Mouse (Mus musculus): Measurements from ENCODE around the gene Defb33.

Gene Defb33

DNA sequence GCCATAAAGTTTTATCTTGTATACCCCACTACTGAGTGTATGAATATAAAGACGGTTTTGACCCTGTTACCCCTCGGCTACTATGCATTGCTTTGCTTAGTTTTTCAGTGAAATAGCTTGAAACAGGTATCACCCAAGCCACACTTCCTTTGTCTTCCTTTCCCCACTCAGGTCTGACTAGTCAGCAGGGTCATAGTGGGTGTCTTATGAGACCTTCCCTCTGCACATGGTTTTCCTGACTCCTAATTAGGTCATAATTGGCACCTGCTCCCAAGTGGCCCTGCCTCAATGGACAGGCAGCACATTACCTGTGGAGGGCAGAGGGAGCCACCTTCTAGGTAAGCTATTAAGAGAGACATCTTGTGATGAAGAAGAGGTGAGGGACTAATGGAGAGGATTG, at the start of gene Defb33:
Gene Defb33, plus strand, starts transcription at position 301 of the 400 bp plus-strand sequence.
- DNase-seq (ENCODE audit: low spot score in 2 of 2): no peak

DNA sequence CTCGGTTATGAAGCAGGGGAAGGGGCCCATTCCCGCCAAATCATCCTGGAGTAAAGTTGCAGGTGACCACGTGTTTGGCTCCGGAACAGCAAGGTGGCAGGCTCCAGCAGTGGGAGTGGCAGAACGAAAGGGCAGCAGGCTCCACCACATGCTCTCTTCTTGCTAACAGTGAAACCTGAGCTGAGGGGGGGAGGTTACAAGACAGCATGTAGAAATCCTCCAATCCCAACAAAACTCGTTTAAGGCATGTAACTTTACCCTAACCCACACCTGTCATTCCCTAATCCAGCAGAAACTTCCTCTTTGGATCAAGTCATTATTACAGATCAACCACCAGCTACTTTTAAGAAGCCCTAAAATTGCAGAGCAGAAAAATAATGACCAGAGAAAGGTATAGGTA, 17.9 kb upstream of the Defb33 start:
- DNase-seq (ENCODE audit: low spot score in 2 of 2): no peak

DNA sequence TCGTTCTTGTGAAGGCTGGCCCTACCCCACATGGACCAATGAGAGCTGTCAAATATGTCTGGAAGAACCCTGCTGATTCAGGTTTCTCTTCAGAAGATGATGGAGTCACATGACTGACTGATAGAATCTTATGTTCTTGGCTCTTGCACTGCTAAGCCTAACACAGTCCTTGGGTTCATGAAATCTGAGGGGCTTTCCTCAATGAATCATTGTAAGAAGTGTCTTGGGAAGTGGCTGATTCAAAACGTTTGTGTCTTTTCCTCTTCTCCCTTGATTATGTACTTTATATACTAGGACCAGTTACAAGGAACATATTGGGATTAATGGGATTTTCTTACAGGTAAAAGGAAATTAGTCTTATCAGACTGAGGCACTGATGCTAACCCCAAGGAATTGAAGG, 10.1 kb downstream of the Defb33 start, which contains the start of gene Gm15056:
Gene Gm15056, minus strand, starts transcription at position 101 of the 400 bp plus-strand sequence.
- DNase-seq (ENCODE audit: low spot score in 2 of 2): no peak

DNA sequence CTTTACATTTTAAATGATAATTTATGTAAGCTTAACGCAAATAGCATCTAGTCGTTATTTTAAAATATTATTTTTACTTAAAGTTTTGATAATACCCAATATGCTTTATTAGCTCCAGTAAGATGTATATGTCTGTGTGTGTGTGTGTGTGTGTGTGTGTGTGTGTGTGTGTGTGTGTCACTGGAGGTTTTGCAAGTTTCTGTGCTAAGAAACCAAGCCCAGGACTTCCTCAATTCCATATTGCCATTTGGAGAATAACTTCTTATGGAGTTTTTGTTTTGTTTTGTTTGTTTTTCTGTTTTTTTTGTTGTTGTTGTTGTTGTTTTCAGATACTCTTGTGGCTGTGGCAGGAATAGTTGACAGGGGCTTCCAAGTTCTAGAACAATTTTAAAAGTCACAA, 14.7 kb downstream of the Defb33 start:
- DNase-seq (ENCODE audit: low spot score in 2 of 2): no peak

DNA sequence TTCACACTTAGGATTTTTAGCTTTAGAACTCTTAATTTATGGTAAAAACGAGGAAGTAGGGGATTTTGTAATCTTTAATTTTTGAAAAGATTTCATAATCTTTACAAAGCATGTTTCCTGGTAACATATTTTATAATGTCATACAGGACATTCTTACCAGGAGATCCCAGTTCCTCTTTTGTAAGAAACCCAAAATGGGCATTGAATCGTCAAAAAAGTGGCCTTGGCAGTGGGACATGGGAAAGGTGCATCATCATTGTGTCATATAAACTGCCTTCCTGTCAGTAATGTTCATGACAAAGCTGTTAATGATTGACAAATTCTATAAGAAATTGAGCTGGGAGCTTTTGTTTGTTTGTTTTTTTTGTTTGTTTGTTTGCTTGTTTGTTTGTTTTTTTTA, 15.8 kb downstream of the Defb33 start:
- no peak for DNase-seq (ENCODE audit: low spot score in 2 of 2)

DNA sequence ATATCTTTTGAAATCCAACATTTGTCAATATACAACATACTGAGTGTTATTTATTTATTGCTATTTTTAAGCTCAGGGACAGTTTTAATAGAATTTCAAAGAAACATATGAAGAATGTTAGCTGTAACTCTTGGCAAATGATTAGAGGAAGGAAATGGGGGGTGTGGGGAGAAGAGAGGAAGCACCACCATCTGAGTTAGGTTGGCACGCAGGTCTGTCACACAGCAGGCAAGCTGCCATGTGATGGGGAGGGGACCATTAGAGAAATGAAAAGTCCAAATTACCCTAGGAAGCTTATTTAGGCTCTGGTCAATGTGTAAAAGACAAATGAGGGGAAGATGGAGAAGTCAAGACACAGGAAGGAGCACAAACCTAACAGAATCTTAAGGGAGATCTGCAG, 19.8 kb downstream of the Defb33 start:
- DNase-seq (ENCODE audit: low spot score in 2 of 2): no peak

DNA sequence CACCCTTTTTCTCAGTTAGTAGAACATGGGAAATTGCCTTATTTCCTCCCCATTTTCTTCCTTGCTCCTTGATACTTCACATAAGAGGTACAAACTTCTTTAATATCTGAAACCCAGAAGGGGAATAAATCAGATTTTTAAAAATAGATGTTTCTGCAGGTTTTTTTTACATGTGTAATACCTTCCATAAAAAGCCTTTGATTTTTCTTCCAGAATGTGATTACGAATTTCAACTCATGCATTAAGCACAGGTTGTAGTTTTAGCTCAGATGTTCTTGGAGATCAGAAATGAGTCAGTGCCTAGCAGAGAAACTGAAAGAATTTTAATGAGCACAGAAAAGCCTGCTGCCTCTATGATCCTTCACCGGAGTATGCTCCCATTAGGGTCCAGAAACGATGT, 29.5 kb downstream of the Defb33 start, which contains the start of gene Gm6040:
Gene Gm6040, minus strand, starts transcription at position 101 of the 400 bp plus-strand sequence.
- DNase-seq (ENCODE audit: low spot score in 2 of 2): no peak

DNA sequence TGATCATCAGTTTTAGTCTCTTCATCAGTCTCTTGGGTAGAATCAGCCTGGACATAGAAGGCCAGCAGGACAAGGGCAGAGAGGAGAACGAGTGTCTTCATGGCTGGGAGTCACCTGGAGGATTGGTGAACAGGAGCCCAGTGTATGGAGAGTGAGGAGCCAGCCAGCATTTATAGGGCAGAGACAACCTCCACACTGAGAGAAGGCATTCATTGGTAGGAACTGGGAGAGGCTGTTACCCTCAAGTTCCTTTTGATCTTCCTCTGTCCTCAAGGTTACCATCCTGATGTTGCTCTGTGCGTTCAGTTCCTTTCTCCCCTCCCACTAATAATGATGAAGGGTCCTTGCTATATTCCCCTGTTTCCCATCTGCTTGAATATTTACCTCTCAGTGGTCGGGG, 52.1 kb downstream of the Defb33 start, which contains the start of gene AY761185:
Gene AY761185, minus strand, starts transcription at position 101 of the 400 bp plus-strand sequence.
- DNase-seq (ENCODE audit: low spot score in 2 of 2): no peak

All from spleen, postnatal 14 days (tissue).